Mouse (Mus musculus) adrenal gland, postnatal 4 days (tissue): ENCODE measurements around the gene Bub1. TPM values are rescaled to one million over a fixed set of nuclear protein-coding genes. Genes with fewer than 3 reads are reported as not detected.

Source experiments
- DNase-seq, 2 experiments: peaks; one replicate each; pipeline ENCODE4 v3.0.0; 2021 to 2022; ENCODE audit warnings: low spot score in 2 of 2, mixed read lengths in 2 of 2
- long read RNA-seq, 2 experiments: library from polyadenylated mRNA; stranded (forward); transcript quantifications; one replicate each; pipeline ENCODE4 v2.0.0; 2021
- total RNA-seq, 2 experiments: library from RNA; stranded (reverse); gene quantifications; 2 replicates each; pipeline ENCODE4 v1.2.3; 2021

Gene Bub1
- 10 to 100 TPM; 13.1 to 14.8 TPM for total RNA-seq
- long read RNA-seq, experiment 1, partial matches to known transcripts = 0 of 2 reads
- long read RNA-seq, experiment 1, other reads (novel, unspliced or antisense) = 1 of 2 reads
- long read RNA-seq, experiment 2, partial matches to known transcripts = 2 of 21 reads
- long read RNA-seq, experiment 2, other reads (novel, unspliced or antisense) = 15 of 21 reads

DNA sequence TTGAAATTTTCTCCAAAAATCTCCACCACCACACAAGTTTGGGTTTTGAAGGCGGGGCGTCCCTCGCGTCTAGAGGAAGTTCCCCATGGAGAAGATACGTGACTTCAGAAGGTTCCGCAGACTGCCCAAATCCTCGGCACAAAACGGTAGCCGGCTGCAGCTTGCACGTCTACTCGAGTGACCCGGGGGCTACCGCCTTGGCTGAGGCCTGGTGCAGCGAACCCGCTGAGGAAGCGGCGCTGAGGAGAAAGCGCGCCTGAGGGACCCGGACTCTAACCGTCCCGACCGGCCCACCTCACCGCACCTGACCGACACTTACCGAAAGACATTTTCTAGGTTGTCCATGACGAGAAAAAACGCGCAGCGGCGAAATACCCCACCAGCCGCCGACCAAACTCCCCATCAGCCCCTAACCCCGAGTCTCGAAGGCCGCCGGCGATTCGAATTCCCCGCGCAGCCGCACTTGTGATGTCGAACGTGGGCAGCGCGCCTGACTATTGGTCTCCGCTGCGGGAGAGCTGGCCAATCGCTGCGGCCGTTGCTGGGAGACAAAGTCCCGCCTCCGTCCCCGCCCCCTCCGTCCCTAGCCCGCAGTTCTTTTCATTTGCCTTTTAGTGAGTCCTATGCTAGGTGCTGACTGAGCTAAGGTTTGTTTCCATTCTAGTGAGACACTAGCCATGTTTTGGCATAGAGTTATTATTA is at the start of gene Bub1:
Bub1 (minus strand) TSS at position 465 of the 702 bp plus-strand sequence.
- DNase-seq = peak; percentile 77 to 83

DNA sequence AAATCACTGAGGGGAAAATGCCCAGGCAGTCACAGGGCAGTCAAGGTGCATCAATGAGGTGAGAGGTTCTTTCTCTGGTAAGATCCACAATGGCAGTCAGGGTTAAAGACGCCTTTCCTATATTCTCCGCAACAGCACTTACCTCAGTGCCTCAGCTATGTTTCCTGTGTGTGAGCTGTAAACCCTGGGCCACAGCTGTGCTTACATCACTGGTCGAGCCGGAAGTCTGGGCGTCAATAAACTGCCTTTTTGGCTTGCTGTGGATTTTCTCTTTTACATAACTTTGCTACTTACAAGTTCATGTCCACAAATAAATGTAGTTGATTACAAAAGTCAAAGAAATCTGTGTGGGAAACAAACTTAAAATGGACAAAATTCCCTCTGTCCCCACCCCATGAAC is 49.4 kb upstream of the Bub1 start:
- DNase-seq = no peak

DNA sequence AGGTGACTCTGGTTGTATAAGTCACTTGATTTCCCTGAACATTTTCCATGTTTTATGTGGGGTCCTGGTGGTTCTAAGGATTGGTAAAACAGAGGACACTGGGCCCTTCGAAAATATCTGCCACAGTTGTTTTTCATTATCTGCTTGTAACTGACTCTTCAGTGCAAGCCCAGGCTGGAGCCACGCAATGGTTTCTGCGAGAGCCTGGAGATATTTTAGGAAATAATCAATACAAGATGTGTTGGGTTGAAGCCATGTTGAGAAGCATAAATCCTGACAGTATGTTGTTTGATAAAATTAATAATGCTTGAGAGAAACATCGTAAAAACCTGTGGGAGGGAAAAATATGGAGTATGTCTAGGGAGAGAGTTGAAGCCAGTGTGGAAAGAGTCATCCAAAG is 32.7 kb upstream of the Bub1 start:
- DNase-seq = no peak

DNA sequence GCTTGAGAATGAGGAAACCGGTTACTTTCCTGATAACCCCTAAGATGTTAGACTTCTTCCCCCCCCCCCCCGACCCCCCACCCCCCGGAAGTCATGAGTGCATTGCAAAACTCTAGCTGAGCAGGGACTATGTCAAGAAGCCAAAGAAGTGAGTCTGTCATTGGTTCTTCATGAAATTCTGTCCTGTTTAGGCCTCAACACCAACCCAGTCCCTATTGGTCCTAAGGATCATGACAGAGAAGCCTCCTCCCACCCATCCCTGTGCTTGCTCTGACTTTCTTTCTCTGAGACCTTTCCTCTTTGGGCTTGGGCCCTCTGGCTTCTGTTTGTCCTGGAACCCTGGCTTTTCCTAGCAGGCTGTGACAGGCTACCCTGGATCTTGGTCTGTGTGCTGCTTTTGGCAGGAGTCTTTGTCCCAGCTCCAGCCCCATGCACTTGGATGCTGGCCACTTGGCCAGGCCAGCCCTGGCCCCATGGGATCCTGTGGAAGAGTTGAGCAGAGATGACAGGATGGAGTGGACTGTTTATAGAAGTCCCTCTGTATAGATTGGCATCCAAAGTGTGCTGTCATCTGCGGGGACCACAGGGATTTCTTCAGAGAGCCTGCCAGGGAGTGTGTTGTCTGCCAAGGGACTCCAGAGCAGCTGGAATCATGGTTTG is 22.8 kb upstream of the Bub1 start:
- peak in 1 of 2 experiments; percentile 4 for DNase-seq

DNA sequence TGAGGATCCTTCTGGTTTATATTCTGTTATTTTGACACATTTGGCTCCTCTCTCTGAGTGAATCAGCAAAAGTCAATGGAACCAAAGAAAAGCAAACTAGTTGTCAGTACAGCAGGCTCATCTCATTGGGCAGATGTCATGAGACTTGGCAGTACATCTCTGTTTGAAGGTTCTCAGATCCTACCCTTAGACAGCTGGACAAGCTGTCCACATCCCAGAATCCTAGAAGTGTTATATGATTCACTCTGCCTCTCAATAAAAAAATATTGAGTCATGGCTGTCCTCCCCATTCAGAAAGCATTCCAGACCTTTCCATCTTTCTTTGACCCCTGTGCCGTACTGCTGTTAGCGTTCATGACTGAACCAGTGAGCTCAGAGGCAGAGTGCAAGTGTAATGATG is 18.7 kb upstream of the Bub1 start:
- DNase-seq = no peak

DNA sequence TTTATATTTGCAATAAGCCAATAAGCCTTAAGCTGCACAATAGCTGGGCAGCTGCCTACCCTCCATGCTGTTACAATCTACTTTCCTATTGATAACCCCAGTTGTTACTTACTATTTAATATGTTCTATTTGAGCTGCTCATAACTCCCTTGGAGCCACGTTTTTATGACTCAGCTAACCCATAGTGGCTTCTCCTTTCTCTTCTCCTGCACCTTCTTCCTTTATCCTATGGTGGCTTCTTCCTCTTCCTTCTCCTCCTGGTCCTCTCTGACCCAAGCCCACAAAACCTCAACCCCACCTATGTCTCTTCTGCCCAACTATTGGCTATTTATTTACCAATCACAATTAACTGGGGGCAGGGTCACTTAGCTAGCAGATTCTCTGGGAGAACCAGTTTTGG is 14.9 kb upstream of the Bub1 start:
- DNase-seq = no peak

DNA sequence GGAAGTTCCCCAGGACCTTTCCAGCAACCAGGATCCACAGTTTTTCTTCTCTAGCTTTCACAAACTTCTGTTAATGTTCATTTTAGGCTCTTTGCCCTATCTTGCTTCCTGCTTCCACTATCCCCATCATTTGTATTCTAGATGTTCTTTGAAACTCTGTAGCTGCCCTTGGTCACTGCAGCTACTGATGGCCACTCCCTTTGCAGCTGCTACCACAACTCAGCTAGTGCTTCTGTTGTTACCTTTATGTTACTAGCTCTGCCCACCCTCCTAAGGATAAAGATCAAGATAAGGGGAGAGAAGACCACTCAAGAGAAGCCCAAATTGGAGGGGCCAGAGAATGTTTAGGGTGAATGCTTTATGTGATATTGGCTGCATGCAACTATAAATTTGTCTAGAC is 14.3 kb upstream of the Bub1 start:
- no peak for DNase-seq

DNA sequence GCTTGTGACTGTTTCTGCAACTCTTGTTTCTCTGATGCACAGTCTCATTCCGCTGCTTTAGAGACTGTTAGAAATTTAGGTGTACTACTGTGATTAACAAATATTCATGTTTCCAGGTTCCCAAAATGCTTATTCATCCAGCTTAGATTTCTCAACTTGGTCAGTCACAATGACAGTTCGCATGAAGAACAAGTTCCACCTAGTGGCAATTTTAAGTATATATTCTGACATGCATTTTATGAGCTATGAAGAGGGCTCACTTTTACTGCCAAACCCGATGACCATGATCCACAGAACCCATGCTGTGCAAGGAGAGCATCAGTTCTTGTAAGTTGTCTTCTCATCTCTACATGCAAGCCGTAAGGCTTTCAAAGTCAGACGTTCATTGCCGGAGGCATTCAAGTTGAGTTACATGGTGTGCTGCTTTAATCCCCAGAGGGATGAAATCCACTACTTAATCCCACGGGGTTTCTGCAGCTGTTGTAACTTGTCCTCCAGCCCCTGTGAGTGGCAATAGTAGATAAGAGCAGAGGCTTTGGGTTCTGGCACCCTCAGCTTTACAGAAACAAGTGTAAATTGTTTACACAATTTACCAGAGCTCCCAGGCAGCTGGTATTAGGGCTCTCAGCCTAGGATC is 13.8 kb upstream of the Bub1 start:
- no peak for DNase-seq

DNA sequence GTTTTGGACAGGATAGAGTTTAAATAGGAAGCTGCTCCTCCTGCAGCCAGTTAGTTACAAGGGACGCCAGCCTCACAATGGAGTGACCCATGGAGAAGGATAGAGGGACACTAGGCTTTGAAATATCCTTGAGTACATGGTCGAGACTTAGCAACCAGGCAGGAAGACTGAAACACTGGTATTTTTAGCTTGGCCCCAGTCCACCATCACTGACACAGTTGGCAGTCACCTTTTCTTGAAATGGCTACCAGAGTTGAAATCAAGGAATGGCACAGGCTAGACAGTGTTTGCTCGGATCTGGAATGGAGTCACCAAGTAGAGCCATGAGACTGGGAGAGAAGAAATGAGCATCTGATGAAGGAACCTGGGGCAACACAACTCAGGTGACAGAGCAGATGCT is 10.8 kb upstream of the Bub1 start:
- no peak for DNase-seq

DNA sequence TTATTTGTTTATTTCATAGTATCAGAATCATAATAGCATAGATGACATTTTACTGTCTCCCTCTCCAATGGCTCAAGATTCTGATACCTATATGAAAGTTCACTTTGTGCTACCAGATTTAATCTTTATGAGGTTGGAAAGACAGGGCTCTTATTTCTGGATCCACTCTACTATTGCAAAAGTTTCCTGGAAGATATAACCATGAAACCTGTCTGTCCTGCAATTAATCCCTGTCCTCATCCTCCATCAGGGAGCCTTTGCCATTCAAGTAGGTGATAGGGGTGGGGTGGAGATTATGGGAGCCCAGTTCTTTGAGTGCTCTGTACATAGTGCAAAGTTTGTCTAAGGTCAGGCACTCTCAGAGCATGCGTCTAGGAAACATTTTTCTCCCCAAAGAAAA is 9.7 kb upstream of the Bub1 start:
- no peak for DNase-seq

DNA sequence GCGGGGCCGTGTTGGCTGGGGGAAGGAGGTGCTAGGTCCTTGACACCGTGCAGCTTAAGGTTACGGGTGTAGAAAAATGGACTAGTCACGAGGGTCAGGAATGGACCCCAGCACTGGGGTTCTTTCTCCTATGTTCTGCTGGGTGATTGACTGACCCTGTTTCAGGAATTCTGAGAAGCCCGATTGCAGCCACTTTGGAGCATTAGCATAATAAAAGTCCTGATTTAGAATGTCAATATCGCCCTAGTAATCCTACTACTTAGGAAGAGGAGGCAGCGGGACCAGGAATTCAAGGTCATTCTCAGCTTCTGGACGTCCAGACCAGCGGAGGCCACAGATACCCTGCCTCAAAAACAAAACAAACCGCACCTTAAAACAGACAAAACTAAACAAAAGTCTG is 7.8 kb upstream of the Bub1 start:
- DNase-seq = no peak

DNA sequence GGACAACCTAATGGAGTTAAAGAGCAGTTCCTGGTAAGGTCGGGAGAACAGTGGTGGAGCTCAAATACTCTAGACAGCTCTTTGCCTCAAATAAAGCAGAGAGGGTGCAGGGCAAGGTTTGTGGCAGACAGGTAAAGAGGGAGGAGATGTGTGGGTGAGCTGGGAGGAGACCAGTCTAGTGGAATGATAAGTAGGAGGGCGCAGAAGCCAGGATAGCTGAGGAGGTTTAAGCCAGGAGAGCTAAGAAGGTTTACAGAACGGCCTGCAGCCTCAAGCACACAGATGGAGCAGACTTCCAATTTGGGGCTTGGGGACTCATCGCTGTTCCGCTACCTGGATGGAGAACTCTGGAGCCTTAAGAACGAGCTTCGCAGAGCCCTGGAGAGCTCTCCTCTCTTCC is 6.9 kb upstream of the Bub1 start, which contains the start of gene Acoxl:
Acoxl (plus strand) TSS at position 301 of the 400 bp plus-strand sequence.
- DNase-seq = no peak

DNA sequence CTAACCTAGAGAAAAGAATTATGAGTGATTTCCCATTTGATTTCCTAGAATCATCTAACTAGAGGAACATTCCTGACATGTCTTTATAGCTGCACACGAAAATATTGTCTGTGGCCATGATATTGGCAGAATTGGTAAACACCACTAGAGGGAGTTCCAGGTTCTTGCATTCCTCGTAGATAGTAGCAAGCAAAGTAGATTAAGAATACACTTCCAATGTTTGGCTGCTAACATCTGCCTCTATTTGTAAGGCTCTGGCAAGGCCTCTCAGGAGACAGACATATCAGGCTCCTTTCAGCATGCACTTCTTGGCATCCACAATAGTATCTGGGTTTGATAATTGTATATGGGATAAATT is 1.1 kb upstream of the Bub1 start:
- DNase-seq = no peak

DNA sequence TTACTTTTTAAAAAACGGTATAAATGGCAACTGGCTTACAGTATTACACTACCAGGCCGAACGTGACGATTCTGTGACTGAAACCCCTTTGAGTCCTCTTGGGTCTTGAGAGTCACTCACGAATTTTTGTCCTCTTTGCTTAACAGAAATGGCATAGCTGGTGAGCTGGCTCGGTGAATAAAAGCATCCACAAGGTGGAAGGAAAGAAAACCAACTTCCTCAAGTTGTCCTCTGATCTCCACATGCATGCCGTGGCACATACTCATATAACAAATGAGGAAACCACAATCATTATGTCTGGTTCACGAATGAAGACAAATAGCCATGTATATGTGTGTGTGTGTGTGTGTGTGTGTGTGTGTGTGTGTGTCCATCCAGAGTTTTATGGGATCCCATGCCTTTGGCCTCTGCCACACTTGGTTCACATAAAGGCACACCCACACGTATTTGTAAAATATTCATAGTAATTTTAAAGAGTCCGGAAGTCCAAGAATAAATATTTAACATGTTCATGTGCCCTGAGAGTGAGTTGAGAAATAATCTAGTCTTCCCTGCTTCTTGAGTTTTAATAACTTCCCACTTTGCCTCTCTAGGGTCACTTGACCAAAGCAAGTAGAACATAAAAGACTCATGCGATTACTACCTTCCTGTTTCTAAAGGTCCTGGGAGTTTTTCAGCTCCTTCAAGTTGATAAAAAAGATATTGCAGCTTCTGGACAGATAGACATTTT is 603 bp upstream of the Bub1 start:
- DNase-seq = no peak

DNA sequence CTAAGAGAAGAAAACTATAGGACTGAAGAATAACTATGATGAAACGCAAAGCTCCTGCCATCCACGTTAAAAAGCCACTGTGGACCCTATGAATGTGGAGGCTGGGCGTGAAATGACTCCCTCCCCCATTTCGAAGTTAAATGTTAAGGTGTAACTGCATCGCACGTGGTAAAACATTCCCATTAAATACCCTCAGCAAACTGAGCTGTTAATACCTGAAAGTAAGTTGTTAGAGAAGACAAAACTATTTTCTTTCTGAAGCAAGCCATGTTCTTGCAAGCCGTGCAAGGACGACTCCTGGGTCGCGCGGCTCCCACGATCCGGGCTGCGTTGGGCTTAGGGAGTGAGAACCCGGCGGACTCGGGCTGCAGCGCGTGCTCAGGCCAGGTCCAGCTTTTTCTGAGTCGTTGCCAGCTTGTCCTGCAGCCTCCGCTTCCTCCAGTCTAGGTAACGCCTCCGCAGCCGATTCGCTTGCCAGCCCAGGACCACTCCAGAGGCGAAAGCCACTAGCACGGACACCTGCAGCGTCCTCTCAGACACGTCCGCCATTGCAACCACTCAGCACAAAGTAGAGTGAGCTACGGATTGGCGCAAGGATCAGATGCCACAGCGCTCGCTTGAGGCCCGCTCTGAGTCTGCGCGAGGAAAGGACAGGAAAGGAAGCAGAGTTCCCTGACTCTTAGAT is 39.6 kb downstream of the Bub1 start, which contains the start of gene Mtln:
Mtln (minus strand) TSS at position 570 of the 685 bp plus-strand sequence.
- DNase-seq = peak; percentile 66 to 75

DNA sequence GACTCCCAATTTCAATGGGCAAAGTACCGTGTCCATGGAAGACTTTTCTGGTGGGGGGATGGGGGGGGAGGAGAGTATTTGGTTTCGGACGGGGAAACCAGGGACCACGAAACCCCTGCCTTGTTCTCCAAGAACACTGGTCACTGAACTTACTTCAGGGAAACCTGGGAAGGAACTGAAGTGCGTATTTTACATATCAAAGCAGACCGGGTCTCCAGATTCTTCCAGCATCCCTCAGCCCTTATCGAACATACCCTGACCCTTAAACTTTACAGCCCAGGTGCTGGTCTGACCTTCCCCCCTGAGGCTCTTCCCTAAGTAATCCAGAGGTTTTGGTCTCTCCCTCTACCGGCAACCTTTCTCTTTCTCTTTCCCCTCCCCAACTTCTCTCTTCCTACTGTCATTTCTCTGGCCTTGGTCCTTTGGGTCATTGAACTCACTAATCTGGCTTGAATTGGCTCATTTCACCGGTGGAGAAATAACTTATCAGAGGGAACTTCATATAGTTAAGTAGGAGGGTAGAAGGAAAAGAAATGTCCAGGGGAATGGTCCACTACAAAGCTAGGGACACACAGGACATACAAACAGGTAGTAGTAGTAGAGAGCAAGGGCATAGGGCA is 41.9 kb downstream of the Bub1 start:
- no peak for DNase-seq

DNA sequence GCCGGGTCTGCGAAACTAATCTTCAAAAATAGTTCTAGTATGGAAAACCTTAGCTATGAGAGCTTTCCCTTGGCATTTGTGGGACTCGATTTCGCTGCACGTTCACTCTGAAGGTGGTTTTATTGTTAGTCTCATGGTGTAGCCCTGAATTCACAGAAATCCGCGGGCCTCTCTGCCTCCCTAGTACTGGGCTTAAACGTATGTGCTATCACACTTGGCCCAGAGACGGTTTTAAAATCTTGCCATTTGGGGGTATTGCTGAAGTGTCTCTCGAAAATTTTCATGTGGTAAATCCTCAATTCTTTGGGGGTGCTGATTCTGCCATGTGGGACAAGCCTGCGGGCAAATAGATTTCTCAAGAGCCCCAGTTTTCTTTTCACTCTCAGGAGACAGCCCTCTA is 42.5 kb downstream of the Bub1 start:
- DNase-seq = no peak

DNA sequence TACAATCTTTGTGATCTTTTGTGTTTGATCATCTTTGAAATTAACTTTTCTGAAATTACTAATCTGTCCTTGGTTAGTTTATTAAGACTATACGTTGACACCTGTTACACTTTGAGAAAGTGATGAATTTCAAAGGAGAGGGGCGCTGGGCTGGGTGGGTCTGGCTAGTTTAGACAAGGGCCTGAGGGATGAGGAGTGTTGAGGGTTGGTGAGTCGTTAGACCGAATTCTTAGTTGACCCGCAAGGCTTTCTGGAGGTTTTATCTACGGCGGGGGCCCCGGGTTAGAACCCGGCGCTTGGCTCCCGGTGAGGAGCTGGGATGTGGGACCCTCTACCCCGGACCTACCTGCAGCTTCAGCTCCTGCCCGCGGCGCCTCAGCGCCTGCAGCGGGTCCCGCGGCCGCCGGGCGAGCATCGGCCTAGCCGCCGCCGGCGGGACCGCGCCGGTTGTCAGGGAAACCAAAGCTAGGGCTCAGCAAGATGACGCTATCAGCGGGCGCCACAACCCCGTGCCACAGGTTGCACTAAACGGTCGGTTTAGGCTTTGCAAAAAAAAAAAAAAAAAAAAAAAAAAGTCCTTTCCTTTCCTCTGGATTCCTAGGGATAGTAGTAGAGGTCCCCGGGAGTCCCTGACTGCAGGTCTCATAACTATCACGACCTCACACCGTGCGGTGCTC is 43.1 kb downstream of the Bub1 start, which contains the start of gene Nphp1:
Nphp1 (minus strand) TSS at position 458 of the 677 bp plus-strand sequence.
- DNase-seq = peak; percentile 61 to 71

DNA sequence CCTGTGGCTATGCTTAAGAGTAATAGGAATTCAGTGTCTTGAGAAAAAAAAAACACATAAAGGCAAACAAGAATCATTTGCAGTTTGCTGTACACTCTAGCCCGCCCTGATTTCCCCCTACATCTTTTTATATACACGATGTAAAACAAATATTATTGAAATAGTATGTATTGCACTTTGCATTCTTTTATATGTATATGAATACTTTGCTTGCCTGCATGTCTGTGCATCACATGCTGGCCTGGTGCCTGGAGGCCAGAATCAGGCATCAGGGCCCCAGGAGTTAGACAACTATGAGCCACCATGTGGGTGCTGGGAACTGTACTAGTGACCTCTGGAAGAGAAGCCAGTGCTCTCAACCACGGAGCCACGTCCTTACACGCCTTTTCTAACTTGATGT is 44.4 kb downstream of the Bub1 start:
- no peak for DNase-seq

DNA sequence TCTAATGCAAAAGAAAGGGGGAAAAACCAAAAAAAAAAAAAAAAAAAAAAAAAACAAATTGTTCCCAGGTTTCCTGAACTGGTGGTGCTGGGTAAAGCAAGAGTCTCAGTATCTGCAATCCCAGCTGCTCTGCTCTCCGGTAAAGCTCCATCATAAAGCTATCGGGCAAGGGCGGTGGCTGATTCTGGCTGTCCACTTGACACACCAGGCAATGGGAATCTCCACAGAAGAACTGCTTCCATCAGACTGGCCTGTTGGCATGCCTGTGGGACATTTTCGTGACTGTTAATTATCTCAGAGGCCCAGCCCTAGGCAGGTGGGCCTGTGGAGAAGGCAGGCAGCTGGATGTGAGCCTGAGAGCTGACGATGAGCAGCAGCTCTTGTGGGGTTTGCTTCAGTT is 53.2 kb downstream of the Bub1 start:
- DNase-seq = no peak
